Mouse (Mus musculus): Measurements from ENCODE around the gene Cfap74. TPM values are rescaled to one million over a fixed set of nuclear protein-coding genes. Genes with fewer than 3 reads are reported as not detected.

The Cfap74 gene
- polyA plus RNA-seq, 1 experiment from 2014 or later, result 1.8 TPM

DNA sequence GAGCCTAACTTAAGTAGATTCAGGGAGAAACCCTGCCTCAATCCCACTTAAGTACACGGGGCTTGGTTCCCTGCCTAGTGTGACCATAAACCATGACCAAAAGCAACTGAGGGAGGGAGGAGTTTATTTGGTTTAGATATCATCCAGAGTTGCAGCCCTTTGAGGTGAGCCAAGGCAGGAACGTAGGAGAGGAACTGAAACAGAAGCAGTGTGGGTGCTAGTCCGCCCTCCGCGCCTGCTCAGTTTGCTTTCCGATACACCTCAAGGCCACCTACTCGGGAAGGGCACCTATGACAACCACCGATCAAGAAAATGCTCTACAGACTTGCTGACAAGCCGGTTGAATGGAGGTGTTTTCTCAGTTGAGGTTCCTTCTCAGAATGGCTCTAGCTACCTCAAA is 41.3 kb upstream of the Cfap74 start:
- TF ChIP-seq CTCF (IDR thresholded peaks at IDR 0.05; ENCODE audit: low read depth), result no peak
- no peaks in the 10 kb centered on the region for H3K4me1 ChIP-seq (ENCODE audit: insufficient read depth)

DNA sequence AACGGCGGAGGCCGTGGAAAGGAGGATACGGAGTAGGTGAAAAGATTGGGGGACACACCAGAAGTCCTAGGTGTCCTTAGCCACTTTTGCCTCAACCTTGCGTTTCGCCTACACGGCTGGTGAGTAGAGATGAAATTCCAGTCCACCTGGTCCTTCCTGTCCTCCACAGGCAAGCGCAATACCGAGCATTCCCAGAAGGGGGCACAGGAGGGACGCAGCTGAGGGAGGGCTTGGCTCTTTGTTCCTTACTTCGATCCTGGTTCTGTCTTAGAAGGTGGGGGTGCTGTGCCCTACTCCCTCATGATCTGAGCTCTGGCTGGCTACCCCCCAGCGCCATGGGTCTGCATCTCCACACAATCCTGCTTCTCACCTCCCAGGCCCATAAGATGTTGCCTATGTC is 40.3 kb upstream of the Cfap74 start:
- WGBS, result 25% methylated on average over 12 of the region's 12 CpGs
- no peak for ATAC-seq (ENCODE audit: insufficient read depth)
- peak; percentile 70 for DNase-seq

More for the DNA sequence above, 41.3 kb upstream of the Cfap74 start:
- Histone ChIP-seq H3K4me3 (ENCODE audit: low read depth, low read length) (no peak overlapping the region), H3K27ac (ENCODE audit: low read depth) (no peak overlapping the region), H3K27me3 (ENCODE audit: insufficient read depth, low read length) (peaks cover 8% of the 10 kb centered on the region; the same call in 1 of the 2 replicates), H3K36me3 (ENCODE audit: insufficient read depth) (no peaks in the 10 kb centered on the region), H3K9me3 (ENCODE audit: low read depth, low read length) (no peaks in the 10 kb centered on the region), H3K9ac (no peak overlapping the region), H3K4me2 (no peak overlapping the region)
- DNase-seq (no peak), ATAC-seq (ENCODE audit: insufficient read depth) (no peak)
- 85% methylated on average over 9 of the region's 9 CpGs for WGBS

DNA sequence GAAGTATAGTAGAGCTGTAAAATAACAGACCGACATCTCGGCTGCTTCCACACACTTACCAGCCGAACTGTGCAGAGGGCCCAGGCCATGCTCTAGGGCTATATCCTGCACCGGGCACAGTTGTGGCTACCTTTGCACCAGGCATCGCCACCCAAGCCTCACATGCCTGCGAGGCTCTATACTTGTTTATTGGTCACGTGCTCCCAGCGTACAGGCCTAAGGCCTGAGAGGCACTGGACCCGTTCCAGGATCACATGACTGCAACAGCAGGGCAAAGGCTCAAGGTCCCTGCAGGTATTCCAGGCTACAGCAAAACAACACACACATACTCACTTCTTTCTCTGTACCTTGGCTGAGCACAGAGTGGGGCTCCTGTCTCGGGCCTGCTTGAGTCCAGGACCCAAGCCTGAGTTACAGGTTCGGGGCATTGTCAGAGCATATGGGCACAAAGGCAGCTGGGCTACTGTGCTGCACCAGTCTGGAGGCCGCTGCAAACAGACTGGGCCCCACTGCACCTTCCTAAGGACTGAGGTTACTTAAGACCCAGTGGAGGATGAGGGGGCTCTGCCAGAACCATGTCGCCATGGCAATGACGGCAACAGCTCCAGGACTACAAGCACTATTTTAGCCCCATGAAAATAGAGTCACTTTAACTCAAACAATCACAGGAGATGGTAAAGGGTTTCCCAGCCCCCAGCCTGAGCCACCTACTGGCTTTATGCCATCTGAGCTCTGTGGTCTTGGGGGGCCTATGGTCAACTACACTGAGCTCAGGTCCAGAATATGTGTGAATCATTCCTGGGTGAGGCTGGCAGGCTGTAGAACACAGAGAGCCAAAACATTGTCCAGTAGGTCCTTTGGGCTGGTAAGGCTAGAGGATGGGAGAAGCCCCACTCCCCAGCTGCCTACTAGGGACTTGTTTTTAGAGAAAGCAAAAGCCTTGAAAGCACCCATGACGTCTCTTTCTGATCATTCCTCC is 38.0 kb upstream of the Cfap74 start:
- no peak overlapping the region for H3K27ac ChIP-seq (ENCODE audit: low read depth)
- DNase-seq (no peak), ATAC-seq (ENCODE audit: insufficient read depth) (no peak)
- H3K9me3 ChIP-seq (ENCODE audit: low read depth, low read length), result no peaks in the 10 kb centered on the region
- H3K36me3 ChIP-seq (ENCODE audit: insufficient read depth), result no peaks in the 10 kb centered on the region
- H3K4me1 ChIP-seq (ENCODE audit: insufficient read depth), result no peaks in the 10 kb centered on the region
- no peak overlapping the region for H3K4me3 ChIP-seq (ENCODE audit: low read depth, low read length)
- no peak overlapping the region for H3K9ac ChIP-seq
- no peak for TF ChIP-seq CTCF (IDR thresholded peaks at IDR 0.05; ENCODE audit: low read depth)
- H3K27me3 ChIP-seq (ENCODE audit: insufficient read depth, low read length), result peaks cover 2% of the 10 kb centered on the region; the same call in 1 of the 2 replicates
- WGBS, result 79% methylated on average over 15 of the region's 15 CpGs
- no peak overlapping the region for H3K4me2 ChIP-seq

More for the DNA sequence above, 40.3 kb upstream of the Cfap74 start:
- no peak overlapping the region for H3K9ac ChIP-seq
- peak; percentile 90 for TF ChIP-seq CTCF (IDR thresholded peaks at IDR 0.05; ENCODE audit: low read depth)
- no peak overlapping the region for H3K4me2 ChIP-seq
- peaks cover 6% of the 10 kb centered on the region; the same call in 1 of the 2 replicates for H3K27me3 ChIP-seq (ENCODE audit: insufficient read depth, low read length)
- H3K36me3 ChIP-seq (ENCODE audit: insufficient read depth), result no peaks in the 10 kb centered on the region
- H3K9me3 ChIP-seq (ENCODE audit: low read depth, low read length), result no peaks in the 10 kb centered on the region
- no peaks in the 10 kb centered on the region for H3K4me1 ChIP-seq (ENCODE audit: insufficient read depth)
- no peak overlapping the region for H3K4me3 ChIP-seq (ENCODE audit: low read depth, low read length)
- no peak overlapping the region for H3K27ac ChIP-seq (ENCODE audit: low read depth)

- no peaks in the 10 kb centered on the region for H3K4me1 ChIP-seq (ENCODE audit: insufficient read depth)
- H3K9me3 ChIP-seq (ENCODE audit: low read depth, low read length), result no peaks in the 10 kb centered on the region
- no peaks in the 10 kb centered on the region for H3K36me3 ChIP-seq (ENCODE audit: insufficient read depth)
- no peak overlapping the region for H3K27ac ChIP-seq (ENCODE audit: low read depth)
- H3K9ac ChIP-seq, result no peak overlapping the region
- WGBS, result 63% methylated on average over 5 of the region's 5 CpGs
- H3K4me2 ChIP-seq, result no peak overlapping the region
- H3K4me3 ChIP-seq (ENCODE audit: low read depth, low read length), result no peak overlapping the region
- no peak for DNase-seq
- no peak for ATAC-seq (ENCODE audit: insufficient read depth)
- no peak for TF ChIP-seq CTCF (IDR thresholded peaks at IDR 0.05; ENCODE audit: low read depth)
- no peaks in the 10 kb centered on the region for H3K27me3 ChIP-seq (ENCODE audit: insufficient read depth, low read length)
These were observed 36.9 kb upstream of the Cfap74 start for GRCm38 (mm10) chr4:155371797-155372735.

DNA sequence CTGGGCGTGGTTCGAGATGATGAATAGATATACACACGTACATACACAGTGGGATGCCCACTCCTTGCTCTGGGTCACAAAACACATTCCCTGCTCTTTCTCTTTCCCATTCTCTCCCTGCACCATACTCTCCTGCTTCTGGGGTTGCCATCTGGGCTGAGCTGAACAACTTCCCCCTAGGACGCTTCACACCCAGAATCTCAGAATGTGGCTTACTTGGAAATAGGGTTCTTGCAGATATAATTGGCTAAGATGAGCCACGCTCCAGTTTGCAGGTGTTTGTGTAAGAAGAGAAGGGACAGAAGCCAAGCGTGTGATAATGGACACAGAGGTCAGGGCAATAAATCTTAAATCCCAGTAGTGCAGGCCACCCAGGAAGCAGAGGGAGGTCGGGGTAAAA is 27.0 kb upstream of the Cfap74 start:
- Histone ChIP-seq H3K4me1 (ENCODE audit: insufficient read depth) (no peaks in the 10 kb centered on the region), H3K9ac (no peak overlapping the region), H3K4me3 (ENCODE audit: low read depth, low read length) (no peak overlapping the region), H3K27me3 (ENCODE audit: insufficient read depth, low read length) (no peaks in the 10 kb centered on the region), H3K9me3 (ENCODE audit: low read depth, low read length) (no peaks in the 10 kb centered on the region), H3K4me2 (no peak overlapping the region), H3K27ac (ENCODE audit: low read depth) (no peak overlapping the region), H3K36me3 (ENCODE audit: insufficient read depth) (no peaks in the 10 kb centered on the region)
- ATAC-seq (ENCODE audit: insufficient read depth) (no peak), DNase-seq (no peak)
- TF ChIP-seq CTCF (IDR thresholded peaks at IDR 0.05; ENCODE audit: low read depth), result no peak
- 39% methylated on average over 7 of the region's 7 CpGs for WGBS

- no peaks in the 10 kb centered on the region for H3K27me3 ChIP-seq (ENCODE audit: insufficient read depth, low read length)
- ATAC-seq (ENCODE audit: insufficient read depth), result no peak
These were observed 26.2 kb upstream of the Cfap74 start for GRCm38 (mm10) chr4:155382752-155383151.

More at GRCm38 (mm10) chr4:155382752-155383151, 26.2 kb upstream of the Cfap74 start:
- Histone ChIP-seq H3K9ac (no peak overlapping the region), H3K36me3 (ENCODE audit: insufficient read depth) (no peaks in the 10 kb centered on the region), H3K4me3 (ENCODE audit: low read depth, low read length) (no peak overlapping the region), H3K4me1 (ENCODE audit: insufficient read depth) (no peaks in the 10 kb centered on the region), H3K4me2 (no peak overlapping the region), H3K27ac (ENCODE audit: low read depth) (no peak overlapping the region), H3K9me3 (ENCODE audit: low read depth, low read length) (no peaks in the 10 kb centered on the region)
- no peak for TF ChIP-seq CTCF (IDR thresholded peaks at IDR 0.05; ENCODE audit: low read depth)
- 23% methylated on average over 9 of the region's 9 CpGs for WGBS
- DNase-seq, result no peak
